Mouse (Mus musculus) ES-E14 (cell line): ENCODE measurements around the gene Smndc1.
A peak's percentile ranks its signal among the peaks of the same experiment; 100 is the strongest.

ENCODE experiments used
- HCFC1 ChIP-seq: IDR thresholded peaks from 2 replicates; pipeline ENCODE4 v1.6.1; 2012; ENCODE audit warnings: low read length, inconsistent platforms, borderline replicate concordance; ENCODE audit not compliant: insufficient read depth
- MAFK ChIP-seq: IDR thresholded peaks from 2 replicates; pipeline ENCODE4 v1.6.1; 2014; ENCODE audit warnings: mild to moderate bottlenecking, low read depth, low read length, inconsistent platforms; ENCODE audit not compliant: insufficient read depth
- ZC3H11A ChIP-seq: IDR thresholded peaks from 2 replicates; pipeline ENCODE4 v1.6.1; 2012; ENCODE audit warnings: low read depth, mild to moderate bottlenecking, inconsistent platforms, low read length, borderline replicate concordance
- ZNF384 ChIP-seq: IDR thresholded peaks from 2 replicates; pipeline ENCODE4 v1.6.1; 2012; ENCODE audit warnings: low read depth, low read length, inconsistent platforms

DNA sequence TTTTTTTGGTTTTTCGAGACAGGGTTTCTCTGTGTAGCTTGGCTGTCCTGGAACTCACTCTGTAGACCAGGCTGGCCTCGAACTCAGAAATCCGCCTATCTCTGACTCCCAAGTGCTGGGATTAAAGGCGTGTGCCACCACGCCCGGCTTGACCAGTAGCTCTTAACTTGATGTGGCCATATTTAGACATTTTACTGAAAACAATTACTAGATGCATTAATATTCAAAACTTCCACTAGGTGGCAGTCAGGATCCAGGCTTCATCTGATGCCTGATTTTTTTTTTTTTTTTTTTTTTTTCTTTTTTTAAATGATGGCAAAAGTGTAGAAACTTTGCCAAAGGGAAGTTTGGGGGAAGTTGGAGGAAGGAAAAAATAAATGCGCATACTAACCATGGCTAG lies 4.2 kb upstream of the Smndc1 start:
- peak; percentile 99 for TF ChIP-seq ZNF384
- TF ChIP-seq MAFK = 0 out of 2 replicates have a peak, but pooled peaks have one; percentile 26
- peak; percentile 56; the same call in 1 of the 2 replicates for TF ChIP-seq ZC3H11A
- TF ChIP-seq HCFC1 = no peak
